Mouse (Mus musculus) limb, embryonic 14.5 days (tissue): ENCODE results near the gene 4932438H23Rik. TPM values are rescaled to one million over a fixed set of nuclear protein-coding genes. Genes with fewer than 3 reads are reported as not detected.

Experiments
- ATAC-seq: fragments of 200-750 bp; cut with Nextera tagmentation; 2 replicates; pipeline ENCODE4 v1.8.0; 2017; ENCODE audit warnings: low read depth, moderate number of reproducible peaks, moderate TSS enrichment; ENCODE audit not compliant: low FRiP score
- DNase-seq: peaks from one replicate; pipeline ENCODE4 v3.0.0-alpha.2; 2015; ENCODE audit warnings: low spot score
- H3K27ac ChIP-seq: fragments of 300-500 bp; sonication (generic); replicated peaks from 2 replicates; pipeline ENCODE4 v1.5.1; 2014; ENCODE audit warnings: low read depth, mild to moderate bottlenecking, low read length, moderate library complexity, mixed read lengths
- H3K27me3 ChIP-seq: fragments of 300-500 bp; sonication (generic); 2 replicates; pipeline ENCODE4 v1.6.1; 2014; ENCODE audit warnings: low read length, mixed read lengths; ENCODE audit not compliant: control insufficient read depth, insufficient read depth
- H3K36me3 ChIP-seq: fragments of 300-500 bp; sonication (generic); 2 replicates; pipeline ENCODE4 v1.6.1; 2014; ENCODE audit warnings: mild to moderate bottlenecking, low read length, moderate library complexity, mixed read lengths; ENCODE audit not compliant: control insufficient read depth, insufficient read depth
- H3K4me1 ChIP-seq: fragments of 300-500 bp; sonication (generic); 2 replicates; pipeline ENCODE4 v1.6.1; 2014; ENCODE audit warnings: antibody characterized with exemption, low read length, mixed read lengths; ENCODE audit not compliant: control insufficient read depth, insufficient read depth
- H3K4me2 ChIP-seq: fragments of 300-500 bp; sonication (generic); replicated peaks from 2 replicates; pipeline ENCODE4 v1.6.1; 2014; ENCODE audit warnings: low read depth, mild to moderate bottlenecking, low read length, moderate library complexity; ENCODE audit not compliant: severe bottlenecking
- H3K4me3 ChIP-seq: fragments of 300-500 bp; sonication (generic); replicated peaks from 2 replicates; pipeline ENCODE4 v1.5.1; 2014; ENCODE audit warnings: low read length
- H3K9ac ChIP-seq: fragments of 300-500 bp; sonication (generic); 2 replicates; pipeline ENCODE4 v1.6.1; 2014; ENCODE audit warnings: mild to moderate bottlenecking, low read depth, low read length, moderate library complexity; ENCODE audit not compliant: severe bottlenecking
- H3K9me3 ChIP-seq: fragments of 300-500 bp; sonication (generic); 2 replicates; pipeline ENCODE4 v1.6.1; 2016; ENCODE audit warnings: low read length; ENCODE audit not compliant: control insufficient read depth
- POLR2A ChIP-seq: fragments of 200-500 bp; IDR thresholded peaks from 2 replicates; pipeline ENCODE4 v1.8.0; 2012; ENCODE audit warnings: inconsistent platforms, mild to moderate bottlenecking, moderate library complexity, borderline replicate concordance; ENCODE audit not compliant: insufficient read depth, insufficient read length; ENCODE audit errors: extremely low read depth
- WGBS: fragments of 180-500 bp; shearing (Covaris S2); extraction: QIAGEN DNeasy Blood & Tissue Kit; methylation state at CpG from one replicate; pipeline ENCODE4 v1.1.7; 2014; 5-methylcytosine and 5-hydroxymethylcytosine counted together
- polyA plus RNA-seq, 2 experiments: library from polyadenylated mRNA; depleted of rRNA in 1 of 2; stranded (reverse) in 1 of 2; unstranded in 1 of 2; fragments of >200 nt; fragmentation: Nextera tagmentation in 1 of 2; extraction: Ambion mirVana in 1 of 2; gene quantifications; 2 replicates each; pipeline versions ENCODE4 v1.2.1 to v1.2.3; 2012 to 2014

The 4932438H23Rik gene
- polyA plus RNA-seq, 2 experiments, result 0.32 to 0.45 TPM

DNA sequence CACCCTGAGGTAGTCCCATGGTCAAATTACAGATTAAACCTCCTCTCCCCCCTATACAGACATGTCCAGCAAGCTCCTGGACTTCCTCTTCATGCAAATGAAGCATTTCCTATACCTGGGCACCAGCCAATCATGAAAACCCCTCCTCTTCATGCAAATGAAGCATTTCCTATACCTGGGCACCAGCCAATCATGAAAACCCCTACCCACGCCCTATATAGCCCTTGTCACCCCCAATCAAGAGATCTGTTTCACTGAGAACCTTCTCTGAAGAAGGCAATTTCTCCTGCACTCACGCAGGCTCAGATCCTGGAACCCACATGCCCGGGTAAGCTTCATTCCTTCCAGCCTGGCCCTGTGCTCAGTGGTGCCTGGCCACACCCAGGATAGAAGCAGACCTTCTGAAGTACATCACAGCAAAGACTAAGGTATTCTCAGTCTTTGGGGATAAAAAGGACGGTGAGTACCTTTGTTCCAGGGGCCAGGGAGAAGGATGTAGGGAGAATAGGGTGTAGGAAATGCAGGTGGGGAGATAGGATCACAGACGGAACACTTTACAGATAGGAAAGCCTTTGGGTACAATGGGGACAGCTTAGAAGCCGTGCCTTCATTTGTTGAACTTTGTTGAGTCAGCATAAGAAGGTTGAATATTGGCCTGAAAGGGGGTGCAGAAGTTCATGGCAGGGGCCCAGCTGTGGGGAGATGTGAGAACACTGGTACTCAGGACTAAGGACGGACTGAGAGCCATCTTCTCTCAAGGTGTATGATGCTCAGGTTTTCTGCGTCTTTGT lies 32.0 kb upstream of the 4932438H23Rik start:
- Histone ChIP-seq H3K36me3 (no peaks in the 10 kb centered on the region), H3K9me3 (no peaks in the 10 kb centered on the region), H3K4me1 (no peaks in the 10 kb centered on the region), H3K4me3 (no peak overlapping the region), H3K27me3 (no peaks in the 10 kb centered on the region), H3K27ac (no peak overlapping the region), H3K4me2 (no peak overlapping the region), H3K9ac (no peak overlapping the region)
- DNase-seq (no peak), ATAC-seq (no peak)
- WGBS, result 81% methylated on average over 8 of the region's 8 CpGs
- no peak for TF ChIP-seq POLR2A

DNA sequence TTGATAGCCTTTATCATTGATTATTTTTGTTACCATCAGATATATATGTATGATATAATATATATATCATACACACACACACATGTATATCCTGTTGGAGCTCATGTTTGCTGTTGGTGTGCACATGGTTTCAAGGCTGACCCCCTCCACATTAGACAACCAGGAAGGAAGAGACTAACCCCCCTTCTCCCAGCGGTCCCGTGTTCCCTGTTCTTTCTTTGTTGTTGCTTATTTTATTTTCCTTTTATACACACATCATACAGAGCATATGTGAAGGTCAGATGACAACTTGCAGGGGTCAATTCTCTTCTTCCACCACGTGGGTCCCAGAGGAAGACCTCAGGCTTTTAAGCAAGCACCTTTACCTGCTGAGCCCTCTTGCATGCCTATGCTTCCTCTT lies 29.3 kb upstream of the 4932438H23Rik start:
- no peak for ATAC-seq
- WGBS, result 80% methylated on average over 3 of the region's 3 CpGs
- no peak overlapping the region for H3K4me3 ChIP-seq
- no peak overlapping the region for H3K27ac ChIP-seq
- no peaks in the 10 kb centered on the region for H3K27me3 ChIP-seq
- H3K4me2 ChIP-seq, result no peak overlapping the region
- H3K36me3 ChIP-seq, result no peaks in the 10 kb centered on the region
- TF ChIP-seq POLR2A, result no peak
- H3K9me3 ChIP-seq, result no peaks in the 10 kb centered on the region
- no peaks in the 10 kb centered on the region for H3K4me1 ChIP-seq
- DNase-seq, result no peak
- no peak overlapping the region for H3K9ac ChIP-seq

DNA sequence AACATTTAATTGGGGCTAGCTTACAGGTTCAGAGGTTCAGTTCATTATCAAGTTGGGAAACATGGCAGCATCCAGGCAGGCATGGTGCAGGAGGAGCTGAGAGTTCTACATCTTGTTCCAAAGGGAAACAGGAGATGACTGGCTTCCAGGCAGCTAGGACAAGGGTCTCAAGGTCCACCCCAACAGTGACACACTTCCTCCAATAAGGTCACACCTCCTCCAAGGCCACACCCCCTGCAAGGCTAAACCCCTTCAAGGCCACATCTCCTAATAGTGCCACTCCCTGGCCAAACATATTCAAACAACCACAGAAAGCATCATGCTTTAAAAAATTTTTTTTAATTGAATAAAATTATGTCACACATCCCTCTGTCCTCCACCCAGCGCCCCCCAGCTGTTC lies 28.9 kb upstream of the 4932438H23Rik start:
- H3K4me1 ChIP-seq, result no peaks in the 10 kb centered on the region
- no peak for DNase-seq
- WGBS, result 82% methylated on average over 1 of the region's 1 CpGs
- no peaks in the 10 kb centered on the region for H3K36me3 ChIP-seq
- H3K9ac ChIP-seq, result no peak overlapping the region
- H3K4me3 ChIP-seq, result no peak overlapping the region
- no peak for ATAC-seq
- TF ChIP-seq POLR2A, result no peak
- no peak overlapping the region for H3K4me2 ChIP-seq
- no peak overlapping the region for H3K27ac ChIP-seq
- no peaks in the 10 kb centered on the region for H3K27me3 ChIP-seq
- no peaks in the 10 kb centered on the region for H3K9me3 ChIP-seq

DNA sequence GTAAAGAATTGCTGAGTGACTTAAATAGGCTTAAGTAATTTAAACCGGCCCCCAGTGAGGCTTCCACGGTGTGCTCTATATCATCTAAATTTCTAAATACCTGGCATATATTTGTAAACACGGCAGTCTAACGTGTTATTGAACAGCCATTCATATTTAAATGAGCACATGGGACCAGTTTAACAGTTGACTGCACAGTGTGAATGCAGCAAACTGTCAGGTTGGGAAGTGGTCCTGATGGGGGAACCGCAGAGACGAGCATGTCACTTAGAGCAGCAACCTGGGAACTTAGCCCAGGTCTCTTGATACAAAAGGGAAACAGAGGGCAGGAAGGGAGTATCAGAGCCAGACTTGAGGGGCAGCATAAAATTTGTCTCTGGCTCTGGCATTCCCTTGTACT lies 25.0 kb upstream of the 4932438H23Rik start:
- Histone ChIP-seq H3K4me3 (no peak overlapping the region), H3K9me3 (no peaks in the 10 kb centered on the region), H3K27me3 (no peaks in the 10 kb centered on the region), H3K9ac (no peak overlapping the region), H3K36me3 (no peaks in the 10 kb centered on the region), H3K27ac (no peak overlapping the region), H3K4me2 (no peak overlapping the region), H3K4me1 (no peaks in the 10 kb centered on the region)
- DNase-seq, result no peak
- no peak for ATAC-seq
- TF ChIP-seq POLR2A, result no peak
- WGBS, result 72% methylated on average over 6 of the region's 6 CpGs

DNA sequence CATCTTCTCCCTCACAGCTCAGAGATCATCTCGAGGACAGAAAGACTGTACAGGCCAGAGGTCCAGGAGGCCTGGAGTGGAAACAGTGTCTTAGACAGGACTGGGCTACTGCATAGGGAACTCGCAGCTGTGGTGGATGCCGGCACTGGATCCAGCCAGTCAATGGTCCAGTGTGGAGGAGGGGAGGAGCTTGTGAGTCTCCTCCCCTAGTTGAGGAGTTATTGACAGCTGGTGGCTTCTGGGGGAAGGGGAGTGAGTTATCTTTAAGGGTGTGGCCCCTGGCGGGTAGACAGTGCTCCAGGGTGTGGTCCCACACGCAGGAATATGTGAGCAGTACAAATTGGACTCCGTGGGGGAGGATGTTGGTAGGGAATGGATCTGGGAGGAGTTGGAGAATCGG lies 21.8 kb upstream of the 4932438H23Rik start:
- Histone ChIP-seq H3K4me2 (no peak overlapping the region), H3K4me1 (no peaks in the 10 kb centered on the region), H3K9me3 (no peaks in the 10 kb centered on the region), H3K9ac (no peak overlapping the region), H3K36me3 (no peaks in the 10 kb centered on the region), H3K27ac (no peak overlapping the region), H3K27me3 (no peaks in the 10 kb centered on the region), H3K4me3 (no peak overlapping the region)
- no peak for TF ChIP-seq POLR2A
- 62% methylated on average over 7 of the region's 7 CpGs for WGBS
- DNase-seq (no peak), ATAC-seq (no peak)

DNA sequence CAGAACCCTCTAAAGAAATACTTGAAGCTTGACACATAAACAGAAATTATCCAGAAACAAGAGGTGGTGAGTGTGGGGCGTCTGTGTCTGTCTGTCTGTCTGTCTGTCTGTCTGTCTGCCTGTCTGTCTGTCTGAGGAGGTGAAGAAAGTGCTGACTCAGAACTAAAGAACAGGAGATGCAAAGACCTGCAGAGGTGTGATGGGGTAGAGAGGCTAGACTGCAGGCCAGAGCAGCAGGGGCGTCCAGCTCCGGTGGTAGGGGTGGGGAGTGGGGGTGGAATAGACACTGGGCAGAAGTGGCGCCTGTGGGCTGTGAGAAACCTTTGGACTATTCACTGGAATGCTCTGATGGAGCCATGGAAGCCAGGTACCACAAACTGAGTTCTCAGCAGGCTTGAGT lies 21.1 kb upstream of the 4932438H23Rik start:
- Histone ChIP-seq H3K4me1 (no peaks in the 10 kb centered on the region), H3K27ac (no peak overlapping the region), H3K36me3 (no peaks in the 10 kb centered on the region), H3K9ac (no peak overlapping the region), H3K27me3 (no peaks in the 10 kb centered on the region), H3K4me3 (no peak overlapping the region), H3K9me3 (no peaks in the 10 kb centered on the region), H3K4me2 (no peak overlapping the region)
- 82% methylated on average over 4 of the region's 4 CpGs for WGBS
- TF ChIP-seq POLR2A, result no peak
- DNase-seq (no peak), ATAC-seq (no peak)
